Mouse (Mus musculus) T-helper 2 cell (primary cell): ENCODE data around the gene Olfr1381.
"Not testable (repeated sequence)": the region's sequence is repeated elsewhere in the genome, so short reads cannot be mapped to it uniquely, and the experiment has no call there.

Experiments used
- in situ Hi-C: fragments of 300-600 bp; cut with MboI, MseI; formaldehyde crosslinking; loops from one replicate; pipeline ENCODE4 v1.15.1; 2025; ENCODE audit warnings: high pct_unique_total_duplicates

Olfr1381 gene

GRCm38 (mm10) chr11:49543149-49543548, at the start of gene Olfr1381:
Olfr1381 (plus strand) TSS chr11:49543449.
- in situ Hi-C loops, result not testable (repeated sequence)

GRCm38 (mm10) chr11:49518086-49518485, 25.2 kb upstream of the Olfr1381 start:
- in situ Hi-C loops, result no loop called here

GRCm38 (mm10) chr11:49519348-49519747, 23.9 kb upstream of the Olfr1381 start, which contains the start of gene Olfr1383:
Olfr1383 (plus strand) TSS chr11:49519648.
- in situ Hi-C loops, result no loop called here

GRCm38 (mm10) chr11:49527947-49528346, 15.3 kb upstream of the Olfr1381 start, which contains the start of gene Olfr1382:
Olfr1382 (plus strand) TSS chr11:49528247.
- in situ Hi-C loops, result no loop called here

GRCm38 (mm10) chr11:49532761-49533160, 10.5 kb upstream of the Olfr1381 start:
- in situ Hi-C loops, result no loop called here

- in situ Hi-C loops, result not testable (repeated sequence)
These were observed 6.6 kb upstream of the Olfr1381 start for GRCm38 (mm10) chr11:49536631-49537030.

- in situ Hi-C loops, result loop anchor here (25.0 kb wide), 1 partner anchor 367 kb away; the partner anchor contains the start of gene Btnl9
These were observed 10.8 kb downstream of the Olfr1381 start for GRCm38 (mm10) chr11:49554033-49554432.

- in situ Hi-C loops, result loop anchor here (25.0 kb wide), 1 partner anchor 369 kb away; the partner anchor contains the start of gene Btnl9
These were observed 13.3 kb downstream of the Olfr1381 start, which contains the start of gene Olfr1380 for GRCm38 (mm10) chr11:49556578-49556977. Olfr1380 (plus strand) TSS chr11:49556878.

GRCm38 (mm10) chr11:49575054-49575453, 31.8 kb downstream of the Olfr1381 start:
- in situ Hi-C loops, result not testable (repeated sequence)

- in situ Hi-C loops, result loop anchor here (10.0 kb wide), 2 partner anchors 1594 to 1714 kb away; no protein-coding TSS in a partner anchor
These were observed 37.2 kb downstream of the Olfr1381 start for GRCm38 (mm10) chr11:49580452-49580851.

GRCm38 (mm10) chr11:49590213-49590612, 47.0 kb downstream of the Olfr1381 start:
- in situ Hi-C loops, result no loop called here

- in situ Hi-C loops, result not testable (repeated sequence)
These were observed 53.9 kb downstream of the Olfr1381 start for GRCm38 (mm10) chr11:49597149-49597548.
